Mouse (Mus musculus): ENCODE results near the gene Alkbh5.
A peak's percentile ranks its signal among the peaks of the same experiment; 100 is the strongest.

Alkbh5 gene

GRCm38 (mm10) chr11:60536180-60536858 is at the start of gene Alkbh5:
Gene Alkbh5 (plus strand): TSS chr11:60536381.
- peak; percentile 9 to 47 for DNase-seq

- DNase-seq = no peak
Observed at GRCm38 (mm10) chr11:60492726-60493125, 43.5 kb upstream of the Alkbh5 start.

GRCm38 (mm10) chr11:60495692-60496091 is 40.5 kb upstream of the Alkbh5 start:
- no peak for DNase-seq

GRCm38 (mm10) chr11:60507281-60507680 is 28.9 kb upstream of the Alkbh5 start:
- peak in 1 of 2 experiments; percentile 23 for DNase-seq

- DNase-seq = peak in 1 of 2 experiments; percentile 34
Observed at GRCm38 (mm10) chr11:60508950-60509349, 27.2 kb upstream of the Alkbh5 start.

- DNase-seq = no peak
Observed at GRCm38 (mm10) chr11:60509500-60509899, 26.7 kb upstream of the Alkbh5 start.

GRCm38 (mm10) chr11:60511893-60512292 is 24.3 kb upstream of the Alkbh5 start:
- DNase-seq = no peak

GRCm38 (mm10) chr11:60512520-60512919 is 23.7 kb upstream of the Alkbh5 start:
- no peak for DNase-seq

GRCm38 (mm10) chr11:60514941-60515340 is 21.2 kb upstream of the Alkbh5 start:
- DNase-seq = no peak

GRCm38 (mm10) chr11:60518305-60518704 is 17.9 kb upstream of the Alkbh5 start:
- DNase-seq = peak in 1 of 2 experiments; percentile 42

- DNase-seq = peak in 1 of 2 experiments; percentile 11
Observed at GRCm38 (mm10) chr11:60522027-60522426, 14.2 kb upstream of the Alkbh5 start.

- DNase-seq = peak in 1 of 2 experiments; percentile 17
Observed at GRCm38 (mm10) chr11:60522661-60523365, 13.4 kb upstream of the Alkbh5 start.

- DNase-seq = peak; percentile 79 to 92
Observed at GRCm38 (mm10) chr11:60526461-60526860, 9.7 kb upstream of the Alkbh5 start.

GRCm38 (mm10) chr11:60535676-60536075 is 505 bp upstream of the Alkbh5 start:
- no peak for DNase-seq

- peak; percentile 91 to 96 for DNase-seq
Observed at GRCm38 (mm10) chr11:60536859-60537467, 782 bp downstream of the Alkbh5 start.

GRCm38 (mm10) chr11:60537468-60538347 is 1.5 kb downstream of the Alkbh5 start:
- DNase-seq = peak; percentile 97 to 99

GRCm38 (mm10) chr11:60538371-60539281 is 2.4 kb downstream of the Alkbh5 start:
- peak; percentile 56 to 78 for DNase-seq

GRCm38 (mm10) chr11:60539540-60539939 is 3.4 kb downstream of the Alkbh5 start:
- no peak for DNase-seq

GRCm38 (mm10) chr11:60540002-60540610 is 3.9 kb downstream of the Alkbh5 start:
- peak; percentile 62 to 72 for DNase-seq

- no peak for DNase-seq
Observed at GRCm38 (mm10) chr11:60540761-60541160, 4.6 kb downstream of the Alkbh5 start.

- no peak for DNase-seq
Observed at GRCm38 (mm10) chr11:60541831-60542230, 5.7 kb downstream of the Alkbh5 start.
